Mouse (Mus musculus) gastrocnemius, postnatal 36 days (tissue): Measurements from ENCODE around the gene Adgrg5. TPM values are rescaled to one million over a fixed set of nuclear protein-coding genes. Genes with fewer than 3 reads are reported as not detected.

ENCODE experiments used
- DNase-seq, 2 experiments: peaks; one replicate each; pipeline ENCODE4 v3.0.0; 2022
- intact Hi-C: fragments of 180-260 bp; cut with DNase I; formaldehyde crosslinking; loops from one replicate; pipeline ENCODE4 v1.15.1; 2025
- total RNA-seq, 2 experiments: library from RNA; stranded (reverse); gene quantifications; 2 replicates each; pipeline ENCODE4 v1.2.3; 2021

Adgrg5 gene
- total RNA-seq, 2 experiments from 2014 or later: not detected

GRCm38 (mm10) chr8:94956078-94956574, 32.6 kb downstream of the Adgrg5 start:
- intact Hi-C loops: no loop called here

GRCm38 (mm10) chr8:94962201-94962600, 38.7 kb downstream of the Adgrg5 start:
- intact Hi-C loops: no loop called here
- DNase-seq: no peak

More at GRCm38 (mm10) chr8:94956078-94956574, 32.6 kb downstream of the Adgrg5 start:
- DNase-seq: no peak

- intact Hi-C loops: no loop called here
These were observed 41.3 kb downstream of the Adgrg5 start for GRCm38 (mm10) chr8:94964828-94965227.

GRCm38 (mm10) chr8:94966578-94966977, 43.1 kb downstream of the Adgrg5 start:
- no peak for DNase-seq
- intact Hi-C loops: no loop called here

More at GRCm38 (mm10) chr8:94964828-94965227, 41.3 kb downstream of the Adgrg5 start:
- DNase-seq: no peak

- intact Hi-C loops: no loop called here
- no peak for DNase-seq
These were observed 43.6 kb downstream of the Adgrg5 start for GRCm38 (mm10) chr8:94967071-94967470.

- intact Hi-C loops: no loop called here
- DNase-seq: no peak
These were observed 44.1 kb downstream of the Adgrg5 start for GRCm38 (mm10) chr8:94967554-94967953.

- no peak for DNase-seq
- intact Hi-C loops: no loop called here
These were observed 49.8 kb downstream of the Adgrg5 start for GRCm38 (mm10) chr8:94973270-94973669.

GRCm38 (mm10) chr8:94973786-94974185, 50.3 kb downstream of the Adgrg5 start:
- no peak for DNase-seq
- intact Hi-C loops: no loop called here

GRCm38 (mm10) chr8:94974467-94975165, 51.1 kb downstream of the Adgrg5 start, which contains the start of gene Adgrg1:
Gene Adgrg1 (plus strand): TSS chr8:94974751.
- intact Hi-C loops: no loop called here
- DNase-seq: no peak

GRCm38 (mm10) chr8:94976651-94977417, 53.3 kb downstream of the Adgrg5 start:
- intact Hi-C loops: no loop called here
- no peak for DNase-seq

- intact Hi-C loops: no loop called here
- no peak for DNase-seq
These were observed 54.6 kb downstream of the Adgrg5 start for GRCm38 (mm10) chr8:94978131-94978530.

- DNase-seq: no peak
- intact Hi-C loops: no loop called here
These were observed 55.3 kb downstream of the Adgrg5 start for GRCm38 (mm10) chr8:94978593-94979319.

GRCm38 (mm10) chr8:94980176-94980575, 56.7 kb downstream of the Adgrg5 start:
- DNase-seq: no peak
- intact Hi-C loops: no loop called here

- DNase-seq: no peak
- intact Hi-C loops: no loop called here
These were observed 57.5 kb downstream of the Adgrg5 start for GRCm38 (mm10) chr8:94980976-94981375.

GRCm38 (mm10) chr8:94981848-94982247, 58.4 kb downstream of the Adgrg5 start:
- DNase-seq: no peak
- intact Hi-C loops: no loop called here

GRCm38 (mm10) chr8:94983146-94983545, 59.7 kb downstream of the Adgrg5 start:
- no peak for DNase-seq
- intact Hi-C loops: no loop called here

GRCm38 (mm10) chr8:94983881-94984516, 60.5 kb downstream of the Adgrg5 start:
- DNase-seq: peak in 1 of 2 experiments; percentile 38
- intact Hi-C loops: no loop called here

- intact Hi-C loops: no loop called here
- DNase-seq: no peak
These were observed 61.5 kb downstream of the Adgrg5 start for GRCm38 (mm10) chr8:94985023-94985422.

- intact Hi-C loops: no loop called here
- DNase-seq: no peak
These were observed 63.2 kb downstream of the Adgrg5 start for GRCm38 (mm10) chr8:94986676-94987075.

GRCm38 (mm10) chr8:94987553-94987952, 64.1 kb downstream of the Adgrg5 start:
- intact Hi-C loops: no loop called here
- no peak for DNase-seq
